Mouse (Mus musculus): Measurements from ENCODE around the gene Ssbp1. TPM values are rescaled to one million over a fixed set of nuclear protein-coding genes. Genes with fewer than 3 reads are reported as not detected.

Gene Ssbp1
- total and polyA plus RNA-seq, 2 experiments from 2014 or later: 14.9 to 73.7 TPM

DNA sequence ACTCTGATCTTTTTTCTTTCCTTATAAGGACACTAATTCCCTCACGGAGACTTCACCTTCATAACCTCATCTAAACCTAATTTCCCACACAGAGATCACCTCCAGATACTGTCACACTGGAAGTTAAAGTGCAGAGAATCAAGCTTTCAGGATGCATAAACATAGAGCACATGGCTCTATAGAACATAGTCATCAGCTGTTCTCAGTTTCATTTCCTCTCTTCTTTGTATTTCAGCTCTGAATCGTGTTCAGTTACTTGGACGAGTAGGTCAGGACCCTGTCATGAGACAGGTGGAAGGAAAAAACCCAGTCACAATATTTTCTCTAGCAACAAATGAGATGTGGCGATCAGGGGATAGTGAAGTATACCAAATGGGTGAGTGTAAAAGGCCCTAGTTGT, 5.0 kb downstream of the Ssbp1 start:
- WGBS: 91% methylated on average over 4 of the region's 4 CpGs
- no peak overlapping the region for H3K27ac ChIP-seq (ENCODE audit: low read depth, low read length)
- no peak for TF ChIP-seq CTCF (IDR thresholded peaks at IDR 0.05)
- H3K9me3 ChIP-seq (ENCODE audit: low read length): no peaks in the 10 kb centered on the region
- H3K4me3 ChIP-seq (ENCODE audit: low read depth, low read length): no peak overlapping the region
- no peak overlapping the region for H3K9ac ChIP-seq (replicated peaks; ENCODE audit: low read length, poor library complexity, severe bottlenecking)
- ATAC-seq (ENCODE audit: low FRiP score) (no peak), DNase-seq (ENCODE audit: low spot score) (no peak)
- H3K36me3 ChIP-seq (ENCODE audit: insufficient read depth, low read length): peaks cover 23% of the 10 kb centered on the region
- no peak overlapping the region for H3K4me2 ChIP-seq (ENCODE audit: low read depth, low read length, poor library complexity, severe bottlenecking)
- H3K4me1 ChIP-seq (ENCODE audit: insufficient read depth, low read length): 0 out of 2 replicates have a peak, but pooled peaks cover 4% of the 10 kb centered on the region
- no peaks in the 10 kb centered on the region for H3K27me3 ChIP-seq (ENCODE audit: insufficient read depth, low read length)

DNA sequence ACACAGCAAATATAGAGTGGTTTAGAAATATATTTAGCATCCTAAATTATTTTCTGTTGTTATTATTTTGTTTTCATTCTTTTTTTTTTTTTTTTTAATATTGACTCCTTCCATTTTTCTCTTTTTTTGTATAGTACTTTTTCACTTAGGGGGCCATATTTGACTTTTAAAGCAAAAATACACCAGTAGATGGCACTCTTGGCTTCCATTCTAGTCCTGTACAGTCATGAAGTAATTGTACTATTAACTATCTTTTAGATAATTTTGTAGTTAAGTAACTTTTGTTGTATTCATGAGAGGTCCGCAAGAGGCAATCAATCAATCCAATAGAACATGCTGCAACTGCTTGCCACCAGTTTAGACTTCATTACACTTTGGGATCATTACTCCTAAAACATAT, 8.6 kb downstream of the Ssbp1 start:
- H3K9me3 ChIP-seq (ENCODE audit: low read length): no peaks in the 10 kb centered on the region
- H3K27ac ChIP-seq (ENCODE audit: low read depth, low read length): no peak overlapping the region
- no peak overlapping the region for H3K9ac ChIP-seq (replicated peaks; ENCODE audit: low read length, poor library complexity, severe bottlenecking)
- DNase-seq (ENCODE audit: low spot score) (peak; percentile 65), ATAC-seq (ENCODE audit: low FRiP score) (no peak)
- no peak overlapping the region for H3K4me3 ChIP-seq (ENCODE audit: low read depth, low read length)
- peaks cover 41% of the 10 kb centered on the region for H3K36me3 ChIP-seq (ENCODE audit: insufficient read depth, low read length)
- no peaks in the 10 kb centered on the region for H3K27me3 ChIP-seq (ENCODE audit: insufficient read depth, low read length)
- peak; percentile 64 for TF ChIP-seq CTCF (IDR thresholded peaks at IDR 0.05)
- H3K4me1 ChIP-seq (ENCODE audit: insufficient read depth, low read length): no peaks in the 10 kb centered on the region
- WGBS: 98% methylated on average over 1 of the region's 1 CpGs
- no peak overlapping the region for H3K4me2 ChIP-seq (ENCODE audit: low read depth, low read length, poor library complexity, severe bottlenecking)

DNA sequence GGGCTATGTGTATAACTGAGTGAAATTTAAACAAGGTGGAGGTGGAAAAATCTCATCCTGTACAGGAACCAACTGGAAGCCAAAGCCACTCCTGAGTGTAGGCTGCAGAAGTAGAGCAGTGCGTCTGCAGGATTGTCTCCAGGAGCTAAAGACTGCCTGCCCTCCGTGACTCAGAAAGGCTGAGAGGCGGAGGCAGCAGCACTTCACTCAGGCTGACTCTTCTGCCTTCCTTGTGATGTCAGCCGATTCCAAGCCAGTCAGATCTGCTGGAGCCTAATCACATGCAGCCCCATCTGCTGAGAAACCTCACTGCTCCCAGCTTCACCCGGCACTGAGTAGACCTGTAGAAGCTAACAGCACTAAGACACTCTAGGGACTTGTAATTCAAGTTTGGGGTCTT, 11.2 kb downstream of the Ssbp1 start:
- no peaks in the 10 kb centered on the region for H3K27me3 ChIP-seq (ENCODE audit: insufficient read depth, low read length)
- peaks cover 26% of the 10 kb centered on the region for H3K36me3 ChIP-seq (ENCODE audit: insufficient read depth, low read length)
- no peak for TF ChIP-seq CTCF (IDR thresholded peaks at IDR 0.05)
- no peak overlapping the region for H3K9ac ChIP-seq (replicated peaks; ENCODE audit: low read length, poor library complexity, severe bottlenecking)
- no peak overlapping the region for H3K27ac ChIP-seq (ENCODE audit: low read depth, low read length)
- 94% methylated on average over 5 of the region's 5 CpGs for WGBS
- H3K4me3 ChIP-seq (ENCODE audit: low read depth, low read length): no peak overlapping the region
- ATAC-seq (ENCODE audit: low FRiP score) (no peak), DNase-seq (ENCODE audit: low spot score) (no peak)
- H3K4me1 ChIP-seq (ENCODE audit: insufficient read depth, low read length): no peaks in the 10 kb centered on the region
- H3K4me2 ChIP-seq (ENCODE audit: low read depth, low read length, poor library complexity, severe bottlenecking): no peak overlapping the region
- H3K9me3 ChIP-seq (ENCODE audit: low read length): no peaks in the 10 kb centered on the region

DNA sequence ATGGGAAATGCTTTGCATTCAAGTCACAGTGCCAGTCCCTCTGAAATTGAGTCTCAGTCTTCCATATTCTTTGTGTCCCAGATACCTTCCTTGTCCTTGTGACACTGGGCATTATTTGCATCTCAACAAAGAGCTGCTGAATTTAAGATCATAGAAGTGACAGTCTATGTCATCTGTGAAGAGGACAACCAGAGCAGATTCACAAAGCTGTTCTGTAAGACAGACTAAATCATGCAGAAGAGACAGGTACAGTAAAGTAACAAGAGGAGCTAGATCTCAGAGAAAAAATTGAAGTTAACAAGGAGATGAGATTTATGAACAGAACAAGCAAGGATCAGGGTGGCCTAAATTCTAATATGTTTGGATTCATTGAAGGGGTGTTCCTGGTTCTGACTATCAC, 19.8 kb downstream of the Ssbp1 start, which contains the start of gene Tas2r137:
Gene Tas2r137, plus strand, starts transcription at position 301 of the 400 bp plus-strand sequence.
- no peak within 1 kb of the TSS for H3K4me3 ChIP-seq (ENCODE audit: low read depth, low read length)
- H3K9me3 ChIP-seq (ENCODE audit: low read length): no peaks in the 10 kb centered on the region
- H3K4me1 ChIP-seq (ENCODE audit: insufficient read depth, low read length): no peaks in the 10 kb centered on the region
- no peaks in the 10 kb centered on the region for H3K36me3 ChIP-seq (ENCODE audit: insufficient read depth, low read length)
- H3K27ac ChIP-seq (ENCODE audit: low read depth, low read length): no peak within 1 kb of the TSS
- DNase-seq (ENCODE audit: low spot score) (no peak), ATAC-seq (ENCODE audit: low FRiP score) (no peak)
- no peak within 1 kb of the TSS for H3K4me2 ChIP-seq (ENCODE audit: low read depth, low read length, poor library complexity, severe bottlenecking)
- H3K27me3 ChIP-seq (ENCODE audit: insufficient read depth, low read length): no peaks in the 10 kb centered on the region
- no peak for TF ChIP-seq CTCF (IDR thresholded peaks at IDR 0.05)
- no peak within 1 kb of the TSS for H3K9ac ChIP-seq (replicated peaks; ENCODE audit: low read length, poor library complexity, severe bottlenecking)

DNA sequence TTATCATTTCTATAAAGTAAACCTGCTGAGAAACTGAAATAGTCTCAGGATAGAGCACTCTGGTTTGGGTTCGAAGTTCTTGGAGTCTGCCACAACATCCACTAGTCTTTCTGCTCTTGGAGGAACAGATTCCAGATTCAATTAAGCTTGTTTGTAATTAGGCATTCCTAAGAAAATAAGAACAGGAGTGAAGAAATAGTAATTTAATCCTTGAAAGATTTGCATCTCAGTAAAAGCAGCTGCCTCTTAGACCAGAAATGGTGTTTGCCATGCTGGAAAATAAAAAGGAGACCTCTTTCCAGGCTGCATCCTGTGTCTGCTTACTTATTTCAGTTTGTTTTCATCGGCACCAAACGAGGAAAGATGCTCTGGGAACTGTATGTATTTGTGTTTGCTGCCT, 22.1 kb downstream of the Ssbp1 start, which contains the start of gene Tas2r108:
Gene Tas2r108, plus strand, starts transcription at position 301 of the 400 bp plus-strand sequence.
- Histone ChIP-seq H3K4me3 (ENCODE audit: low read depth, low read length) (no peak within 1 kb of the TSS), H3K27me3 (ENCODE audit: insufficient read depth, low read length) (no peaks in the 10 kb centered on the region), H3K9me3 (ENCODE audit: low read length) (peaks cover 3% of the 10 kb centered on the region; the same call in 1 of the 2 replicates), H3K36me3 (ENCODE audit: insufficient read depth, low read length) (no peaks in the 10 kb centered on the region), H3K27ac (ENCODE audit: low read depth, low read length) (no peak within 1 kb of the TSS), H3K9ac (replicated peaks; ENCODE audit: low read length, poor library complexity, severe bottlenecking) (no peak within 1 kb of the TSS), H3K4me1 (ENCODE audit: insufficient read depth, low read length) (no peaks in the 10 kb centered on the region), H3K4me2 (ENCODE audit: low read depth, low read length, poor library complexity, severe bottlenecking) (no peak within 1 kb of the TSS)
- no peak for DNase-seq (ENCODE audit: low spot score)
- no peak for ATAC-seq (ENCODE audit: low FRiP score)
- WGBS: 93% methylated on average over 3 of the region's 3 CpGs
- TF ChIP-seq CTCF (IDR thresholded peaks at IDR 0.05): no peak

DNA sequence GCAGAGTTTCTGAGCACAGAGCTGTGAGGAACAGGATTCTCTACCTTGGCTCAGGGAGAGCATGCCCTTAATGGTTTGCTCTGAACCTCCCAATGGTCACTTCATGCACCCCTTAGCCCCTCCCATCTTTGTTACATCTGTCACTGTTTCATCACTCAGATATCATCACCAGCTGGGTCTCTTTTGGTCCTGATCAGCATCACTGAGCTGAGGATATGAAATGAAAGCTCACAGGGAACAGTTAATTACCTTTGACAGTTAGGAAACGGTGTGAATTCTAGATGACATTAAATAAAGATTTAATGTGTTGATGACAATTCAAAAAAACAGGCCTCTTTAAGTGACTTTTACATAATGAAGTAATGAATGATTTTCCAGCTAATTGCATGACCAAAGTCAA, 48.3 kb downstream of the Ssbp1 start, which contains the start of gene Prss37:
Gene Prss37, minus strand, starts transcription at position 101 of the 400 bp plus-strand sequence.
- no peak for ATAC-seq (ENCODE audit: low FRiP score)
- no peak for TF ChIP-seq CTCF (IDR thresholded peaks at IDR 0.05)
- WGBS: 83% methylated on average over 1 of the region's 1 CpGs

More for the DNA sequence above, 48.3 kb downstream of the Ssbp1 start, which contains the start of gene Prss37:
- no peak within 1 kb of the TSS for H3K27ac ChIP-seq (ENCODE audit: low read depth, low read length)
- no peaks in the 10 kb centered on the region for H3K9me3 ChIP-seq (ENCODE audit: low read length)
- H3K27me3 ChIP-seq (ENCODE audit: insufficient read depth, low read length): no peaks in the 10 kb centered on the region
- no peaks in the 10 kb centered on the region for H3K4me1 ChIP-seq (ENCODE audit: insufficient read depth, low read length)
- no peak within 1 kb of the TSS for H3K4me2 ChIP-seq (ENCODE audit: low read depth, low read length, poor library complexity, severe bottlenecking)
- no peaks in the 10 kb centered on the region for H3K36me3 ChIP-seq (ENCODE audit: insufficient read depth, low read length)
- H3K9ac ChIP-seq (replicated peaks; ENCODE audit: low read length, poor library complexity, severe bottlenecking): no peak within 1 kb of the TSS
- no peak for DNase-seq (ENCODE audit: low spot score)
- H3K4me3 ChIP-seq (ENCODE audit: low read depth, low read length): no peak within 1 kb of the TSS

Other genes with a start within 250 kb of the Ssbp1 start
- 57.3 and 72.3 TPM in 2 replicates for gene Agk, start 146.2 kb upstream of the Ssbp1 start, total RNA-seq (2014; rRNA removed)
- gene Agk, start 146.2 kb upstream of the Ssbp1 start, polyA plus RNA-seq (2015; fragmentation: Nextera tagmentation; extraction: Ambion mirVana): 63.7 and 64.2 TPM in 2 replicates
- gene E330009J07Rik, start 35.2 kb upstream of the Ssbp1 start, total RNA-seq (2014; rRNA removed): 20.0 and 23.6 TPM in 2 replicates
- 6.7 and 7.8 TPM in 2 replicates for gene E330009J07Rik, start 35.2 kb upstream of the Ssbp1 start, polyA plus RNA-seq (2015; fragmentation: Nextera tagmentation; extraction: Ambion mirVana)
- 0.16 and 0.38 TPM in 2 replicates for gene Wee2, start 32.3 kb upstream of the Ssbp1 start, total RNA-seq (2014; rRNA removed)
- 0.14 TPM in 1 of 2 replicates, not detected in the other for gene Wee2, start 32.3 kb upstream of the Ssbp1 start, polyA plus RNA-seq (2015; fragmentation: Nextera tagmentation; extraction: Ambion mirVana)
- gene Tas2r137, start 19.9 kb downstream of the Ssbp1 start, total RNA-seq (2014; rRNA removed): 0.44 TPM in 1 of 2 replicates, not detected in the other
- not detected in 2 replicates for gene Tas2r137, start 19.9 kb downstream of the Ssbp1 start, polyA plus RNA-seq (2015; fragmentation: Nextera tagmentation; extraction: Ambion mirVana)
- 0.16 and 0.99 TPM in 2 replicates for gene Tas2r108, start 22.2 kb downstream of the Ssbp1 start, total RNA-seq (2014; rRNA removed)
- gene Tas2r108, start 22.2 kb downstream of the Ssbp1 start, polyA plus RNA-seq (2015; fragmentation: Nextera tagmentation; extraction: Ambion mirVana): not detected in 2 replicates
- not detected in 2 replicates for gene Prss37, start 48.2 kb downstream of the Ssbp1 start, total RNA-seq (2014; rRNA removed)
- not detected in 2 replicates for gene Prss37, start 48.2 kb downstream of the Ssbp1 start, polyA plus RNA-seq (2015; fragmentation: Nextera tagmentation; extraction: Ambion mirVana)
- gene Olfr461, start 83.7 kb downstream of the Ssbp1 start, total RNA-seq (2014; rRNA removed): not detected in 2 replicates
- gene Olfr461, start 83.7 kb downstream of the Ssbp1 start, polyA plus RNA-seq (2015; fragmentation: Nextera tagmentation; extraction: Ambion mirVana): 0.29 TPM in 1 of 2 replicates, not detected in the other
- gene Olfr460, start 98.1 kb downstream of the Ssbp1 start, total RNA-seq (2014; rRNA removed): 0.05 TPM in 1 of 2 replicates, not detected in the other
- not detected in 2 replicates for gene Olfr460, start 98.1 kb downstream of the Ssbp1 start, polyA plus RNA-seq (2015; fragmentation: Nextera tagmentation; extraction: Ambion mirVana)
- 2.1 TPM in 1 of 2 replicates, not detected in the other for gene Clec5a, start 114.5 kb downstream of the Ssbp1 start, total RNA-seq (2014; rRNA removed)
- gene Clec5a, start 114.5 kb downstream of the Ssbp1 start, polyA plus RNA-seq (2015; fragmentation: Nextera tagmentation; extraction: Ambion mirVana): 0.52 and 0.79 TPM in 2 replicates
- gene Tas2r138, start 142.0 kb downstream of the Ssbp1 start, total RNA-seq (2014; rRNA removed): not detected in 2 replicates
- not detected in 2 replicates for gene Tas2r138, start 142.0 kb downstream of the Ssbp1 start, polyA plus RNA-seq (2015; fragmentation: Nextera tagmentation; extraction: Ambion mirVana)
- gene Mgam, start 157.5 kb downstream of the Ssbp1 start, total RNA-seq (2014; rRNA removed): 1.1 and 1.8 TPM in 2 replicates
- gene Mgam, start 157.5 kb downstream of the Ssbp1 start, polyA plus RNA-seq (2015; fragmentation: Nextera tagmentation; extraction: Ambion mirVana): 0.11 and 0.26 TPM in 2 replicates